Mouse (Mus musculus) MEL (cell line): ENCODE measurements at regions not wholly inside any gene's neighbourhood (a gene's known extent, or its start where the extent isn't known, plus 50 kb on each side); places are given as distances from the start of the nearest gene placed in this dataset.
A peak's percentile ranks its signal among the peaks of the same experiment; 100 is the strongest.

Source experiments
- DNase-seq: peaks from one replicate; pipeline ENCODE4 v3.0.0; 2011; ENCODE audit warnings: low read depth, low spot score
- H3K27ac ChIP-seq: 2 replicates; pipeline ENCODE4 v1.5.1; 2012; ENCODE audit warnings: low read depth, mild to moderate bottlenecking, control low read depth, low read length, moderate library complexity; ENCODE audit not compliant: control insufficient read depth
- H3K27me3 ChIP-seq, 2 experiments: fragments of 150-350 bp in 1 of 2; sonication (generic) in 1 of 2; 2 replicates each; pipeline ENCODE4 v1.6.1; 2012; ENCODE audit warnings: low read length in 2 of 2, mild to moderate bottlenecking in 2 of 2, improper control_type of control experiment in 1 of 2, moderate library complexity in 1 of 2; ENCODE audit not compliant: insufficient read depth in 2 of 2, control insufficient read depth in 1 of 2
- H3K36me3 ChIP-seq, 2 experiments: 2 replicates each; pipeline ENCODE4 v1.6.1; 2012 to 2014; ENCODE audit warnings: low read length in 2 of 2, improper control_type of control experiment in 1 of 2, inconsistent platforms in 1 of 2, mild to moderate bottlenecking in 1 of 2; ENCODE audit not compliant: insufficient read depth in 2 of 2, control insufficient read depth in 1 of 2
- H3K4me1 ChIP-seq, 2 experiments: fragments of 150-350 bp in 1 of 2; sonication (generic) in 1 of 2; 2 replicates each; pipeline ENCODE4 v1.6.1; 2012; ENCODE audit warnings: low read length in 2 of 2, improper control_type of control experiment in 1 of 2, mild to moderate bottlenecking in 1 of 2; ENCODE audit not compliant: insufficient read depth in 2 of 2, control insufficient read depth in 1 of 2
- H3K4me3 ChIP-seq, 2 experiments: fragments of 150-350 bp in 1 of 2; sonication (generic) in 1 of 2; 2 replicates each; pipeline ENCODE4 v1.5.1; 2012; ENCODE audit warnings: low read depth in 2 of 2, low read length in 2 of 2, mild to moderate bottlenecking in 2 of 2, moderate library complexity in 2 of 2, control low read depth in 1 of 2, improper control_type of control experiment in 1 of 2; ENCODE audit not compliant: control insufficient read depth in 1 of 2, insufficient read depth in 1 of 2
- H3K79me2 ChIP-seq: 2 replicates; pipeline ENCODE4 v1.6.1; 2012; ENCODE audit warnings: mild to moderate bottlenecking, low read length, moderate library complexity; ENCODE audit not compliant: control insufficient read depth, poor library complexity, insufficient read depth
- H3K9ac ChIP-seq: 2 replicates; pipeline ENCODE4 v1.6.1; 2012; ENCODE audit warnings: low read depth, mild to moderate bottlenecking, control low read depth, low read length, moderate library complexity; ENCODE audit not compliant: control insufficient read depth, poor library complexity, severe bottlenecking
- H3K9me3 ChIP-seq: fragments of 150-350 bp; sonication (generic); replicated peaks from 2 replicates; pipeline ENCODE4 v1.6.1; 2012; ENCODE audit warnings: mild to moderate bottlenecking, low read length, improper control_type of control experiment, moderate library complexity; ENCODE audit not compliant: insufficient read depth
- BHLHE40 ChIP-seq: IDR thresholded peaks from 2 replicates; pipeline ENCODE4 v1.6.1; 2012; ENCODE audit warnings: low read depth, mild to moderate bottlenecking, inconsistent platforms, low read length, improper control_type of control experiment, borderline replicate concordance
- CHD1 ChIP-seq: IDR thresholded peaks from 2 replicates; pipeline ENCODE4 v1.6.1; 2012; ENCODE audit warnings: low read depth, mild to moderate bottlenecking, inconsistent platforms, low read length, improper control_type of control experiment
- CHD2 ChIP-seq: IDR thresholded peaks from 2 replicates; pipeline ENCODE4 v1.6.1; 2011; ENCODE audit warnings: low read length, improper control_type of control experiment
- CTCF ChIP-seq, 3 experiments: IDR thresholded peaks in 2 of 3; conservative IDR thresholded peaks in 1 of 3; 2 replicates each; pipeline ENCODE4 v1.5.1; 2011 to 2012; ENCODE audit warnings: low read length in 3 of 3, low read depth in 2 of 3, mild to moderate bottlenecking in 2 of 3, improper control_type of control experiment in 1 of 3, inconsistent platforms in 1 of 3, mixed read lengths in 1 of 3, moderate library complexity in 1 of 3; ENCODE audit not compliant: control insufficient read depth in 1 of 3, insufficient read depth in 1 of 3, poor library complexity in 1 of 3, severe bottlenecking in 1 of 3
- ELF1 ChIP-seq: IDR thresholded peaks from 2 replicates; pipeline ENCODE4 v1.6.1; 2014; ENCODE audit warnings: low read depth, mild to moderate bottlenecking, inconsistent platforms, low read length, improper control_type of control experiment, moderate library complexity
- ETS1 ChIP-seq: IDR thresholded peaks from 2 replicates; pipeline ENCODE4 v1.6.1; 2012; ENCODE audit warnings: low read depth, mild to moderate bottlenecking, inconsistent platforms, low read length, improper control_type of control experiment, moderate library complexity
- HCFC1 ChIP-seq: IDR thresholded peaks from 2 replicates; pipeline ENCODE4 v1.6.1; 2012; ENCODE audit warnings: low read depth, mild to moderate bottlenecking, inconsistent platforms, low read length, improper control_type of control experiment, moderate library complexity
- JUND ChIP-seq: IDR thresholded peaks from 2 replicates; pipeline ENCODE4 v1.6.1; 2011; ENCODE audit warnings: low read depth, mild to moderate bottlenecking, improper control_type of control experiment, low read length
- MAX ChIP-seq: IDR thresholded peaks from 2 replicates; pipeline ENCODE4 v1.6.1; 2011; ENCODE audit warnings: low read length, improper control_type of control experiment
- NRF1 ChIP-seq: IDR thresholded peaks from 2 replicates; pipeline ENCODE4 v1.6.1; 2014; ENCODE audit warnings: low read depth, mild to moderate bottlenecking, inconsistent platforms, low read length, improper control_type of control experiment, moderate library complexity; ENCODE audit not compliant: poor library complexity, insufficient read depth, severe bottlenecking
- POLR2A ChIP-seq, 2 experiments: IDR thresholded peaks; 2 replicates each; pipeline ENCODE4 v1.6.1; 2011 to 2012; ENCODE audit warnings: low read length in 2 of 2, mild to moderate bottlenecking in 2 of 2, control low read depth in 1 of 2, improper control_type of control experiment in 1 of 2, low read depth in 1 of 2, moderate library complexity in 1 of 2; ENCODE audit not compliant: control insufficient read depth in 1 of 2, insufficient read depth in 1 of 2, poor library complexity in 1 of 2
- POLR2AphosphoS2 ChIP-seq: IDR thresholded peaks from 2 replicates; pipeline ENCODE4 v1.6.1; 2011; ENCODE audit warnings: low read length, improper control_type of control experiment
- SMC3 ChIP-seq: IDR thresholded peaks from 2 replicates; pipeline ENCODE4 v1.6.1; 2011; ENCODE audit warnings: low read depth, low read length, improper control_type of control experiment
- TCF12 ChIP-seq: IDR thresholded peaks from 2 replicates; pipeline ENCODE4 v1.6.1; 2014; ENCODE audit warnings: low read depth, mild to moderate bottlenecking, inconsistent platforms, low read length, improper control_type of control experiment, moderate library complexity
- USF1 ChIP-seq: IDR thresholded peaks from 2 replicates; pipeline ENCODE4 v1.6.1; 2014; ENCODE audit warnings: low read depth, mild to moderate bottlenecking, inconsistent platforms, low read length, improper control_type of control experiment, moderate library complexity
- ZMIZ1 ChIP-seq: IDR thresholded peaks from 2 replicates; pipeline ENCODE4 v1.6.1; 2012; ENCODE audit warnings: low read depth, mild to moderate bottlenecking, inconsistent platforms, low read length, improper control_type of control experiment, moderate library complexity
- ZNF384 ChIP-seq: IDR thresholded peaks from 2 replicates; pipeline ENCODE4 v1.6.1; 2012; ENCODE audit warnings: low read depth, mild to moderate bottlenecking, inconsistent platforms, low read length, improper control_type of control experiment

- Histone ChIP-seq H3K4me3 (no peak overlapping the region), H3K27me3 (no peaks in the 10 kb centered on the region; a peak in 1 of 4 replicates)
- no peak for TF ChIP-seq ETS1
- TF ChIP-seq, all 39 proteins: peak for 0
- no peak overlapping the region for H3K27ac ChIP-seq
- H3K4me1 ChIP-seq = no peaks in the 10 kb centered on the region
- H3K79me2 ChIP-seq = no peaks in the 10 kb centered on the region
- no peak overlapping the region for H3K9ac ChIP-seq
- H3K9me3 ChIP-seq = no peaks in the 10 kb centered on the region
- H3K36me3 ChIP-seq = no peaks in the 10 kb centered on the region
- DNase-seq = no peak
These were observed 54.4 kb upstream of the Jade1 start for GRCm38 (mm10) chr3:41501124-41501523.

DNA sequence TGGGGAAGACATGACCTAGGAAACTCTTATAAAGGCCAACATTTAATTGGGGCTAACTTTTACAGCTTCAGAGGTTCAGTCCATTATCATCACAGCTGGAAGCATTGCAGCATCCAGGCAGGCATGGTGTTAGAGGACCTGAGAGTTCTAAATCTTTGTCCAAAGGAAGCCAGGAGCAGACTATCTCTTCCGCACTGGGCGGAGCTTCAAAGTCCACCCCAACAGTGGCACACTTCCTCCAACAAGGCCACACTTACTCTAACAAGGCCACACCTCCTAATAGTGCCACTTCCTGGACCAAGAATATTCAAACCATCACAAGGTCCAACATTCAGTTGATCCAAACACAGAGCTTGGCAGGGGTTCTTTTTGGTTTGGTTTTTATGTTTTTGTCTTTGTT is 55.9 kb upstream of the Jade1 start:
- peak; percentile 46 for DNase-seq
- H3K4me1 ChIP-seq = no peaks in the 10 kb centered on the region
- H3K9ac ChIP-seq = no peak overlapping the region
- TF ChIP-seq JUND (no peak), ELF1 (peak; percentile 25; the same call in 1 of the 2 replicates)
- no peaks in the 10 kb centered on the region; a peak in 1 of 4 replicates for H3K27me3 ChIP-seq
- no peaks in the 10 kb centered on the region for H3K79me2 ChIP-seq
- H3K4me3 ChIP-seq = no peak overlapping the region
- H3K36me3 ChIP-seq = no peaks in the 10 kb centered on the region
- H3K9me3 ChIP-seq = no peaks in the 10 kb centered on the region
- H3K27ac ChIP-seq = no peak overlapping the region

DNA sequence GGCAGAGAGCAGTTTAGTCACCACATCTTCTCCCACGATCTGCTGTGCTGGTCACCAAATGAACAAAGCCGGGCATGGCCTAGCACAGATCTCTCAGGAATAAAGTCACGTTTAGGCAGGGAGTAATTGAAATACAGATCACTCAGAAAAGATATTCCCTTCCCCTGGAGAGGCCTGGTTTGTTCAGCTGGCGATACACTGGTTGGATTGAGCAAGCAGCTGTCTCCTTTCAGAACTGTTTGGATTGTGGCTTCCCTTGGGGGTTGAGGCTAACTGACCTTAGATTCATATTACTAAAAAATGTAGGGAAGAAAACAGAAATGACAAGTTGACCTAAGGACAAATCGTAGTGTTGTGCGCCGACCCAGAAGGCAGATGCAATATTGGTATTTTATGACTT is 56.7 kb upstream of the Jade1 start:
- Histone ChIP-seq H3K9me3 (no peaks in the 10 kb centered on the region), H3K4me1 (no peaks in the 10 kb centered on the region), H3K27me3 (no peaks in the 10 kb centered on the region; a peak in 1 of 4 replicates), H3K9ac (no peak overlapping the region), H3K79me2 (no peaks in the 10 kb centered on the region), H3K4me3 (no peak overlapping the region), H3K27ac (no peak overlapping the region), H3K36me3 (no peaks in the 10 kb centered on the region)
- DNase-seq = no peak
- TF ChIP-seq TCF12 (no peak), HCFC1 (no peak), POLR2AphosphoS2 (no peak), NRF1 (no peak), CHD1 (no peak), USF1 (no peak), POLR2A (IDR thresholded peaks at IDR 0.05; ENCODE audit: control insufficient read depth in 1 of 2, insufficient read depth in 1 of 2, low read depth in 1 of 2, low read length in 2 of 2, poor library complexity in 1 of 2) (no peak), SMC3 (no peak), CHD2 (no peak), CTCF (IDR thresholded peaks at IDR 0.05 in 2 of 3, conservative IDR thresholded peaks at IDR 0.05 in 1 of 3; ENCODE audit: control insufficient read depth in 1 of 3, insufficient read depth in 1 of 3, low read depth in 2 of 3, low read length in 3 of 3, poor library complexity in 1 of 3, severe bottlenecking in 1 of 3) (no peak), BHLHE40 (no peak), ZMIZ1 (no peak), ELF1 (no peak), ZNF384 (no peak), MAX (no peak)
